Mouse (Mus musculus): Measurements from ENCODE around the gene Mms19. TPM values are rescaled to one million over a fixed set of nuclear protein-coding genes. Genes with fewer than 3 reads are reported as not detected.

The Mms19 gene
- 10 to 100 TPM; 19.3 to 20.1 TPM for total RNA-seq (2021)

DNA sequence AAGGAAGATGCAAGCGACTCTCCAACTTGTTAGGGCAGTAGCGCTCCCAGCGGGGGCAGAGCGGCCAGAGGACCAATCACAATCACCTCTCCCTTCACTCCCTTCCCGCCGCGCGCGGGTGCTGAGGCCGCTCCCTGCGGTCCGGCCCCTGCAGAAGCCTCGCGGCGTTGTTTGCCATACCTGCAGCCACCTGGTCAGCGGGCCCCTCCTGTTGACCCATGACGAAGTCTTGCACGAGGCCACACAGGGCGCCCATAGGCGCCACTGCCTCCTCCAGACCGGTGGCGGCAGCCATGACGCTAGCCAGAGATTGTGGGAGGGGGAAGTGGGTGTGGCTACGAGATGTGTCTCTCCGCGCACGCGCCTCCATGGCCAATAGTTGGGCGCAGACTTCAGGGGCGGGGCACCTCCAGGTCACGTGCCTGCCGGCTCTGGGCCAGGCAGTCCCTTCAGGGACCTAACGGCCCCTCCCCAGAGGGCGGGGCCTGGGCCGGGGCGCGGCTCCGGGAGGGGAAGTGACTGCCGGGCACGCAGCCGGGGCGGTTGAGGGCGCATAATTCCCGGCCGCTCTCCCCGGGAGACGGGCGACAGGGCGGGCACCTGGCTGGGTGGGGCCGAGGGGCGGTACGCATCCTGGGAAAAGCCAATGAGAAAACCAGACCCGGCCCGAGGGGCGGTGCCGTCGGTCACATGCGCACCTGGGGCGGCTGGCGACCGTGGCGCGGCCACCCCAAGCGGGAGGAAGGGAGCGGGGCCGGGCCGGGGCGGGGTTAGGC lies at the start of gene Mms19:
Gene Mms19, minus strand, starts transcription at position 339 of the 776 bp plus-strand sequence.
- peak; percentile 99 for DNase-seq

DNA sequence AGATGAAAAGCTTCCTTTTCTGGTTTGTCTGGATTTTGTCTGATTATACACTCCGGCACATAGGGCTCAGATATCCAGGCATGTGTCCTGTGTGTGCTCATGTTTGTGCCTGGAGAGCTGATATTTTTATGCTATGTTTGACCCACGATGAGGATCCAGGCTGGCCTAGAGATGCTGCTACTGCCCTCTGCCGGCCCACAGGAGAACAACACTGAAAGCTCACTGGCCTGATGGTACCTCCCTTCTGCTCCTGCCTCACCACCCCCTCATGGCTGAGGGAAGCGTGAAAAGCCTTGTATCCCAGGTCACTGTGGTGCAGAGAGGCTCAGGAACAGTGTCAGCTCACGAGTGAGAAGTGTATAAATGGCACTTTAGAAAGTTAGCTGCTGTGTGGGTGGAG lies 45.2 kb upstream of the Mms19 start:
- peak; percentile 90 for DNase-seq

DNA sequence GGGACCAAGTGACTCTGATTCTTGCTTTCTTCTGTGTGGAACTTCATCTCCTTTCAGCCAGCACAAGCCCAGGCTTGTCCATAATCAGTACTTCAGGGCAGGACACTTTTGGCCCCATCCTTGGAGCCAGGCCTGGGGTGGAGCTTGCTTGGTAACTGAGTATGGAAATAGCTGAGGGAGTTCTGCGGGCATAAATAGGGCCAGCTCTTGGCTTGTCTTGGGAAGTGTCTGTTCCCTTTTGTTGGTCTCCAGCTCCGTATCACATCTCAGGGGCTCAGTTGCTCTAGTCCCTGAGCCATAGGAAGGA lies 41.5 kb upstream of the Mms19 start:
- DNase-seq, result no peak

DNA sequence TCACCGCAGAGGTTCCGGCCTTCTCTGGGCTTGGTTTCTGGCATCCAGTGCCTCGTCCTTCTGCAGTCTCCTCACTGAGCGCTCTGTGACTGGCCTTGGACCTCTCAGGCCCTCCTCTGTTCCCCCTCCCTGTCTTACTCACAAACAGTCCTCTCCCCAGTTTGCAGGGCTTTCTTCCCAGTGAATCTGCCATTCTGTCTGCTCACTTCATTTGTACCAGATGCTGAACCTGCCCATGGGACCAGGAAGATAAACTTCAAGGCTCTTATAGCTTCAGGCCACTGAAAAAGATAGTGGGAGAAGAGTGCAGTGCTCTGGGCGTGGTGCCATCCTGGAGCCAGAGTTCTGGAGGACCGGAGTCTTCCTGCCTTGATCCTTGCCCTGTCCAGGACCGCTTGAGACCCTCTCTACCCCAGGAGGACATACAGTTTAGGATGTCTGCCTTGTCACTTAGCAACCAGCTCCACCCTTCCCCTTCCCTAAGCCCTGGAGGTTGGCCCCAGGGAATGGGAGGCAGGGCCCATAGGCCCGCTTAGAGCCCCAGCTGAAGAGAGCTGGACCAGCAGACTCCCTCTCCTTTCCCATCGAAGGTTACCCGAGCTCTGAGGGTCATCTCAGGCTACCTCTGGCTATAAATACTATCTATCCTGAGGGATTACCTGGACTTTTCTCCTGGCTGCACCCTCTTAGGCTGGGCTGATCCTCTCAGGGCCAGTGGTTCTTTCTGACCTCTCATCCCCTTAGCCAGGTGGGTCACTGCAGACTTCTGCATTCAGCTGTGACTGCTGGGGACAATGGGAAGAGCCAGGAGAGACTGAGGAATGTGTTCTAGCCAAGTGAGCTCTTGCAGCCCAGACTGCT lies 41.0 kb upstream of the Mms19 start:
- DNase-seq, result peak; percentile 50

DNA sequence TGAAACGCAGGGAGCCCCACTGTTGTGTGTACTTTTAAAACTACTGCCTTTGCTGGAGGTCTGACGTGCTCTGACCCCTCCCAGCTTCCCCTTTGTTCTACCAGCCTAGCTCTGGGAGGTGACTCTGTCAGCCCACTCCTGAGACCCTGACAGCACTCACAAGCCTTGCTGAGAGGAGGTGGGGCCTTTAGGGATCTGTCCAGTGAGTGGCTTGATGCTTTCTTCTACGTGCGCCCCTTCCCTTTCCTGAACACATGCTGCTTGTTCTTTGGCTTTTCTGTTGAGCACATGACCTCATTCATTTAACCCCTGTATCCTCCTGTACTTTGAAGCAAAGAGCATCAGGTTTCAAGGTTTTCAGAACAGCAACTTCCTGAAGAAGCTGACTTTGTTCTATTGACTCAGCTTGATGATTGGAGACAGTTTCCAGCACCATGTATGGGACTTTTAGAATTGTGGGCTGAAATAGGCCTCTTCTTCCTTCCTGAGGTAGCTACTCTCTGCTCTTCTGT lies 38.1 kb upstream of the Mms19 start:
- DNase-seq, result no peak

DNA sequence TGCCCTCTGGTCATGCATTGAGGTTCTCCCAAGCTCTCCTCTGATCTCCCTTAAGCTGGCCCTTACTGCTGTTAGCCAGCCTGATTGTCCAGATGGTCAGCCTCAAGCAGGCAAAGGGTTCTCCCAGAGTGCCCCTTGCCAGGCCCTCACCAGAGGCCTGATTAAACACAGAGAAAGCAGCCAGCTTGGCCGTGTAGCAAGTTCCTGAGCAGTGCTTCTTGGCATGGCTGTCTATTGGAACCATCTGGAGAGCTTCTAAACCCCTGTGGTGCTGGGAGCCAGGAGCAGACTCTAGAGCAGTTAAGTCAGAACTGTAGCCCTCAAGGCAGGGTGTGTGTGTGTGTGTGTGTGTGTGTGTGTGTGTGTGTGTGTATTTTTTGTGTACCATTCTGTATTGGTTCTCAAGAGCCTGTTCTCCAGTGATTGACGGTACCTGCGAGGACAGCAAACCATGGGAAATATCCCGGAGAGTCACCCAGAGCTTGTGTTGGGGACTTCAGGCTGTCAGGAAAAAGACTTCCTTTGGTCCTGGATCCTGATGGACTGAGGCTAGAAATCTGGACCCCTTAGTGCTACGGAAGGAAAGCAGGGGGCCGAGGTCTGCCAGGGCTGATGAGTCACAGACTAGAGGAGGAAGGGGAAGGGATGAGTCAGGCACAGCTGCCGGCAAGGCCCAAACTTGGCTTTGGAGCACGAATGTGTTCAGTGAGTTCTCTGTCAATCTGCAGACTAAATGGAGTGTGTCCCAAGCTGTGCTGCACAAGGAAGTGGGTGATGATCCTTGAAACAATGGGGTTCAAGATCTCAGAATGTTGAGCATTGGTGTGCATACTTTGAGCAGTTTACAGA lies 36.7 kb upstream of the Mms19 start:
- peak; percentile 79 for DNase-seq

DNA sequence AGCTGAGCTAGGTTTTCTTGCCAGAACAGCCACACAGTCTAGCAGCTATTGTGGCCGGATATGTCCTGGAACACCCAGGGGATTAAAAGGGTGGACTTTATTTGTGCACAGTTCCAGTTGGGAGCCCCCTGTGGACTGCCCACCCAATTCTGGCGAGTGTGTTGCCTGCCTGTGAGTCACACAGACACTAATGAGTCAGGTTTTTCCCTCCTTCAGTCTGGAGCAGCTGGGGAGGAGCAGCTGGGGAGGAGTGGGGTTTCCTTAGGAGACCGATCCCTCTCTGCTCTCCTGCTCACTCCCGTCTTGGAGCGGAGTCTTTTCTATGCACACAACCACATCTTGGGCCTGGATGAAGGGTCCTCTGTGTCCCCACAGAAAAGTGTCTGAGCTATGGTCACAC lies 35.9 kb upstream of the Mms19 start:
- peak; percentile 61 for DNase-seq

DNA sequence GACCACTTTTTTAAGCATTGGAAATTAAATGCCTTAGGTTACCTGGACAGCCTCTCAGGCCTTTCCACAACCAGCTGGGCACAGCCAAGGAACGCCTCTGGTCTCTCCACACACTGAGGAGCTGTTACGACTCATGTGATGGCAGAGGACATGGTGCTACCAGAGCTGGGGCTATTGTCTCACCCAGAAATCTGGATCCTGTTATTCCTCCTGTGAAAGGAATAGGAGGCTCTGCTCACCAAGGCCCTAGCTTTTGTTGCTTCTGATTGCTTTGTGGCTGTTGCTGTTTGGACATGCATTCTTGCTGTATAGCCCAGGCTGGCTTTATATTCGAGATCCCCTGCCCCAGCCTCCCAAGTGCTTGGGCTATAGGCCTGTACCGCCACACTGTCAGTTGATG lies 35.3 kb upstream of the Mms19 start:
- DNase-seq, result no peak

DNA sequence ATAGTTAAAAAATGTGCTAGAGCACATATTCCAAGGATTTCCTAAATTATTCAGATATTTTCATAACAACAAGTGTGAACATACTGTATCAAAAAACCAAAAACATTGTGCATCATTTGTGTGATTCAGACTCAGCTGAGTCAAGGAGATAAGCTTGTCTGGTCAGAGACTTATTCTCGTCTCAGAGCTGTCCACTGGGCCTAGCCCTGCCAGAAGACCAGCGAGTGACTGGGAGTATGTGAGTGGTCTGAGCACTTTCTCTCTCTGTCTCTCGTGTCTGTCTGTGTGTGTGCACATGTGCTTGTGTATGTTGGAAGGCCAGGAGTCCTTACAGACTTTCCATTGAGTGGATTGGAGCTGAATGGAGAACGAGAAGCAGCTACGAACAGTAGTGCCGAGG lies 34.0 kb upstream of the Mms19 start:
- no peak for DNase-seq

DNA sequence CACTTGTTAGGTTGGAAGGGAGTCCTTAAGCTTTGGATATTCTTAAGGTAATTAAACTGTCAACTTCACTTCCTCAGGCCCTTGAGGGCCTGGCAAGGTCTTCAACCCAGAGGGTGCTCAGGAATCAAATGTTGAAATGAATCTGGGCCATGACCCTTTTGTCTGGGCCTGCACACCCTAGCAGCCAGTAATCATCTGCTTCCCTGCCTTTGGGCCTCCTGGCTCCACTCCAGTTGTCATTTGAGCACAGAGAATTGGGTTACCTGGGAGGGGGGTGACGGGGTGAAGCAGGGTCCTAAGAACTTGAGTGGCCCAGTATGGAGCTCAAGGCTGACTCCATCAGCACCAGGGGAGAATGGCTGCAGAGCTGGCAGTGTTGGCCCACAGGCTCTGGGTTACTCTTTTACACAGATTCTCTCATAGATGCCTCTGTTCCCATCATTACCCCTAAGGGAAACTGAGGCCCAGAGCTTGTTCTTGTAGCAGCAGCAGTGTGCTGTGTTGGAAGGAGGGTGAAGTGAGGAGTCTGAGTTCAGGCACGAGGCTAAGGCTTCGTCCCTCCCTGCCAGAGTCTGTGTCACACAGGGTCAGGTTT lies 33.4 kb upstream of the Mms19 start:
- no peak for DNase-seq

DNA sequence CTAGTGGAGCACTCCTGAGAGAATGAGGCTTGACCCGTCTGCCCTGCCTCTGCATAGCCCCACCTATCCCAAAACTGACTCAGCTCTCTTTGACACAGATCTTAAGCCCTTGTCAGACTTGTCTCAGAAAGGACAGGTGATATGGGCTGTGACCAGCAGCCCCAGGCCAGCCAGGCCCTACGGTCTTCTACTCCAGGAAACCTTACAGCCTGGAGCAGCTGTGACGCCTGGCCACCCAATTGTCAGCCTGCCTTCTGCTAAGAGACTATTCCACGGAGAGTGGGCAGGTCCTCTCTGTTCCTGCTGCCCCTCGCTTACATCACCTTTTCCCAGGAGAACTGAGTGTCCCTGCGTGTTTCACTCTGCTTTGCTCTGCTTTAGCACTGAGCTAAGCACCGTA lies 30.2 kb upstream of the Mms19 start:
- DNase-seq, result no peak

DNA sequence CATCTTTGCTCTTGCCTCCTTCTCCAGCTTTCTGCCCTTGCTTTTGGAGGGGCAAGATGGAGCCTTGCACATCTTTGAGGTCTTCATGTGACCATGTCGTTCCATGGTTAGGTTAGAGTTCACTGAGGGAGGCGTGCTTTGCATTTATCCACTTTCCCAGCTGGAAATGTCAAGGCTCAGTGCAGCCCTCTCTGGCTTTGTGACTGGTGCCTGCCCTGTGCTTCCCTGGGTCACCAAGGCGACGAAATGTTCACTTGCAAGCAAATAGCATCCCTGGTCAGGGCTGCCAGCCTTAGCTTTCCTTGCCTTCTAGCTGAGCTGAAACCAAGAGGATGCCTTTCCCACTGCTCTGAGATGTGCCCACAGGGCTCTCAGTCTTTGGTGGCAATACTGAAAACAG lies 29.5 kb upstream of the Mms19 start:
- no peak for DNase-seq

DNA sequence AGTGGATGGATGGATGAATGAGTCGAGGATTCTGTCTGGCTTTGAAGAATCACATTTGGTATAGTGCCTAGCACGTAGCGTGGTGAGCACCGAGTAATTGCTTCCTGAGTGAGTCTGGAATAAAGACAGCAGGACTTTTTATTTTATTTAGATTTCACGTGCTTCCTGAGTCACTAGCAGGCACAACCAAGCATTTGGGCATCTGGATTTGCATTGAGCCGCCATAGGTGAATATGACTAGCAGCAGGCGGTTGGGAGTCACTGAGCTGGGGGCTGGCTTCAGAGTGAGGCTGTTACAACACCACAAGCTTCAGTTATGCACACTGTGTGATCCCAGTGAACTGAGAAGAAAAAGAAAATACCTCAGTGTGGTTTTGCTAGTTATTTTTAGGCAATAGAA lies 28.1 kb upstream of the Mms19 start:
- no peak for DNase-seq

DNA sequence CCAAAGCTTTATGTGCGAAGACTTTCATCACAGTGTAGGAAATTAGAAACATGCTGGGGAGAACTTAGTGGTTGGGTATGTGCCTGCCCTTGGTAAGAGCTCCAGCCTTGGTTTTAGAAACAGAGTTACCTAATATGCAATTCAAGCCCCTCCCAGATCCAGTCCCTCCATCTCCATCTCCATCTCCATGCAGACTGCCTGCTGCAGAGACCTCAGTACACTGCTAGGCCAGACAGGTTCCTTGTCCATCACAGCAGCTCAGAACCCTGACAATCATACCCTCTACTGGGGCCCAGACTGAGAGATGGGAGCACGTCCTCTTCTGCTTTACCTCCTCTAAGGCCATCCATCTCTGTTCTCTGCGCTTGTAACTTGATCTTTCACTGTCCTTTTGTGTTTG lies 27.6 kb upstream of the Mms19 start:
- DNase-seq, result no peak

DNA sequence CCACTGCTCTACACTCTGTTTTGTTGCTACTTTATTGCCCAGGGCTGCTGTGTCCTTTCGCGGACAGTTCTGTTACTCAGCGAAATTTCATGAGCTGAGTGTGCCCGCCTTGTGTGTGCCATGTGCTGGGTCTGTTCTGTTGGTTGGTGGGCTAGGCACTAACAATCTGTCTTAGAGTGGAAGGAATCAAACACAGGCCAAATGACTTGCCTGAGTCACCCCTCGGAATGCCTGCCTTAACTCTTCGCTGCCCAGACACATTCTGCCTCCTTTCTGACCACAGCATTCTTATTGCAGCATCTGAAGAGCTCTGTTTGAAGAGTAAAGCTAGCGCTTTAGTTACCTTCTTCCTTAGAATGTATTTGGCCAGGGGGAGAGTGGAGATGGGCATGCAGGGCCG lies 25.6 kb upstream of the Mms19 start:
- no peak for DNase-seq

DNA sequence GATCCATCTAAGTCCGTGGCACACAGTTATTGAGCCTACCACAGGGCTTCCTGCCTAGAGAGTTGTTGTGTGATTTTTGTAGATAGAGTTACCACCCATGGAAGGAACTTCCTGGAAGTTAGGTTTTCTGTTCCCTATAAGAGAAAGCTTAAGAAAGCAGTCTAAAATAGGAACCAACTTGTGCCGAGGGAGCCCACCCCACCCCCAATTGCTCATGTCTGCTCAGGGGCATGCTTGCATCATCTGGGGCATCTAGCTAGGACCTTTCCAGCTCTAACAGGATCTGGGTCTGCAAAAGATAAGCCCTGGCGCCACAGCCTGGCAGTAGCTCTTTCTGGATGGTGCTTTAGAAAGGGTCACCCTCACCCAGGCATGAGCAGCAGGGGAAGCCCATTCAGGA lies 24.7 kb upstream of the Mms19 start:
- DNase-seq, result no peak

DNA sequence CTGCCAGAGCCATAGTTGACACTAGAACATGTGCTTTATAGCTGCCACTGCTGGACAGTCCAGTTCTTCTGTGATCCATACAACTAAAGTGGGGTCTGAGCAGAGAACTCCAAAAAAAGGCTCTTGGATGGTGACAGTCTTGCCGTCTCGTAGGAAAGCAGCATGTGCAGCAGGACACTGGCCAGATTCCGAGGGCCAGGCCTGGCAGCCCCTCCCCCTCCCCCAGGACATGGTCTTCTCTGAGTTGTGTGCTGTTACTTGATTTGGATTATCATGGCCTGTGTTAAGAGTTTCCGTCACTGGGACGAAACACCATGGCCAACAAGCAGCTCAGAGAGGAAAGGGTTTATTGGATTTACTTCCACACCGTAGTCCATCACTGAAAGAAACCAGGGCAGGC lies 23.3 kb upstream of the Mms19 start:
- DNase-seq, result no peak

DNA sequence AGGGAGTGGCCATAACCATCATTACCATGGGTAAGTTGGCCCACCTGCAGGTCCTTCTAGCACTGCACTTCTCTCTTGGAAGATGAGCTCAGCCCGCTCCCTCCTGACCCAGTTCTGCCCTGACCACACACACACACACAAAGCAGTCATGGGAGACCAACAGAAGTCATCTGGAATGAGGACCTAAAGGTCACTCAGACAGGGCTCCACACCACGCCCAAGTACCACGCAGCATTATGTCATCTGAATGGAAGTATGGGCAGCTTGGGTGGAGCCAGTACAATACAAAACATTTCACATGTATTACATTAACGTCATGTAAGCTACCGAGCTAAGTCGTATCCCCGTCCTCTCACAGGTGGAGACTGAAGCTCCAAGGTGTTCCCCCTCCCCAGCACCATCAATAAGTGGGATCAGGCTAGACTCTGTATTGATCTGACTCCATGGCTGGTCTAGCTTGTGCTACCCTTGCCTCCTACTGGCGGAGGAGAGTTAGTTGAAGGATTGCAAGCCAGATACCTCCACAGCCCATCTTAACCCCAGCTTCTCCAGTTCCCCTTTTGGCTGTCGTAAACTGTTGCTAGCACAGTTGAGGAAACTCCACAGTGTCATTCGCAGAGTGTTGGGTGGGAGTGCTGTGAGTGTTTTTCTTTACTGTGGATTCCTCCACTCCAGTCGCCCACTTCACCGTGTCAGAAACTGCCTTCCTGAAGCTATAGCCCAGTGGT lies 20.5 kb upstream of the Mms19 start:
- no peak for DNase-seq

DNA sequence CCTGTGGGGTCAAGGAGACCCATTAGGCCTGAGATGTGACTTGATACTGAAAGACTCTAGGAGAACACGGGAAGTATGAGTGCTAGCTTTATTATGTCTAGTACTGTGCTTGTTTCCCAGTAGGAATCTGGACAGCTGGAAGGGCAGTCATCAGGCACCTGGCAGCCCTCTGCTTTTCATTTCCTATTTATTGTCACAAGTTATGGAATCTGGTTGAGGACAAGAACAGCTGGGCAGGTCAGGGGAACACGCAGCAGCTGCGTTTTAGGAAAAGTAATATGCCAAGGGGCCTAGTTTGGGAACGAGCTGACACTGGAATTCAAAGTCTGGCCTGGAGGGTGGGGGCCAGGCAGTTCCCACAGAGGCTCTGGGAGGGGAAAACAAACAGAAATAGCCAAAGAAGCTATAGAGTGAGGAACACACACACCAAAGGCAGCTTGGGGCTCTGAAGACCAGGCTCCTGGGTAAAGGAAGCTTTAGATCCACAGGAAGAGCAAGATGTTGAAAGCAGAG lies 19.5 kb upstream of the Mms19 start:
- peak; percentile 48 for DNase-seq

DNA sequence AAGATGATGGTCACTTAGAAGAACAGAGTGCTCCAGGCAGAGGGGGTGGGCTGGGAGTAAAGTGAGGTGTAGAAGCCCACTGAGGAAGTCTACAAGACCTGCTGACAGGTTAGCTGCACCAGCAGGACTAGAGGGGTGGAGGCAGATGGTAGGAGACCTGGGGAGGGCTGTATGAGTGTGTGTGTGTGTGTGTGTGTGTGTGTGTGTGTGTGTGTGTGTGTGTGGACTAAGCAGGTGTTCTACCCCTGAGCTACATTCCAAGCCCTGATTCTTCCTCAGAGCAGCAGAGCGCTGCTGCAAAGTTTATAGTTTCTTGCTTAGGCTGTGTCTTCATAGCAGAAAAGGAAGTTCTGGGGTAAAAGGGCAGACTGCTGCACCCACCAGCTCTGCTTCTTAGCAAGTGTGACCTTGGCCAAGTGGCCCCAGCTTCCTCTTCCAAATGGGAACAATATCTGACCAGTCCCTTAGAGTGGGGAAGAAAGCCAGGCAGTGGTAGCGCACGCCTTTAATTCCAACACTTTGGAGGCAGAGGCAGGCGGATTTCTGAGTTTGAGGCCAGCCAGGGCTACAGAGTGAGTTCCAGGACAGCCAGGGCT lies 18.8 kb upstream of the Mms19 start:
- DNase-seq, result no peak
